7 mouse cellular contexts compared by ENCODE assay signal in genomic region chr17:72857677-72858633, GRCm38 (mm10). TPM values are rescaled to one million over a fixed set of nuclear protein-coding genes. Genes with fewer than 3 reads are reported as not detected.
DNase-seq lines count a peak whose midpoint lies in the region; ATAC-seq and TF ChIP-seq lines count a peak whose summit lies in the region.

No protein-coding gene starts in this region.

- no peaks in the 10 kb centered on the region for H3K9me3 ChIP-seq in forebrain, embryonic 16.5 days (ENCODE audit: control insufficient read depth, low read length)

- peak; percentile 75 for ATAC-seq in forebrain, embryonic 16.5 days

- no peaks in the 10 kb centered on the region for H3K4me1 ChIP-seq in forebrain, embryonic 16.5 days (replicated peaks; ENCODE audit: control insufficient read depth, insufficient read depth, low read length)

- peak; percentile 76 for TF ChIP-seq CTCF in left cerebral cortex, adult 2 months (IDR thresholded peaks at IDR 0.05)

- H3K4me2 ChIP-seq in forebrain, embryonic 16.5 days (ENCODE audit: low read length), result no peak overlapping the region

- H3K27me3 ChIP-seq in forebrain, embryonic 16.5 days (replicated peaks; ENCODE audit: control insufficient read depth, insufficient read depth, low read length), result no peaks in the 10 kb centered on the region

- no peak overlapping the region for H3K27ac ChIP-seq in forebrain, embryonic 16.5 days (ENCODE audit: low read length)
- no peak overlapping the region for H3K27ac ChIP-seq in left cerebral cortex, adult 2 months

- no peak overlapping the region for H3K4me3 ChIP-seq in forebrain, embryonic 16.5 days (replicated peaks; ENCODE audit: low read length)
- no peak overlapping the region for H3K4me3 ChIP-seq in left cerebral cortex, adult 2 months

- H3K9ac ChIP-seq in forebrain, embryonic 16.5 days (replicated peaks; ENCODE audit: low read depth, low read length), result no peak overlapping the region

- peak; percentile 51 for DNase-seq in Muller cell, postnatal 12 days (ENCODE audit: inconsistent ontology term)
- DNase-seq in cerebellum, adult 11 months, result peak; percentile 32
- peak; percentile 85 for DNase-seq in induced T-regulatory cell, adult 2 months (ENCODE audit: low read depth)
- DNase-seq in left cerebral cortex, adult 2 months (ENCODE audit: extremely low spot score in 1 of 2, low spot score in 2 of 2), result peak; percentile 54 to 64
- peak; percentile 69 for DNase-seq in mesoderm, embryonic 11.5 days (ENCODE audit: low read depth, low spot score)
- peak; percentile 47 for DNase-seq in right cerebral cortex, postnatal 25 days

- WGBS in forebrain, embryonic 16.5 days, result 58% methylated on average over 13 of the region's 13 CpGs

- intact Hi-C loops in left cerebral cortex, adult 2 months (cut with DNase I), result loop anchor here (1.0 to 5.0 kb wide), 4 partner anchors 33 to 879 kb away; no protein-coding TSS in a partner anchor

- peaks cover 3% of the 10 kb centered on the region; the same call in 1 of the 2 replicates for H3K36me3 ChIP-seq in forebrain, embryonic 16.5 days (ENCODE audit: control insufficient read depth, insufficient read depth)

RNA-seq across cellular contexts. Expression of gene Ypel5, which starts 21.7 kb away (rescaled TPM):
- polyA plus RNA-seq in forebrain, embryonic 16.5 days (2015; fragmentation: Nextera tagmentation; extraction: Ambion mirVana), result 116 and 123 TPM in 2 replicates
- total RNA-seq in left cerebral cortex, adult 2 months (2021), result 10 to 100 TPM; 80.4 to 92.3 TPM

Comparison
In these comparisons a context has a peak if more than half of its experiments do, and no peak if none do; other contexts are left out.
1. DNase-seq: peak in every context shown above with its lines; median percentile 85 in induced T-regulatory cell, adult 2 months; 69 in mesoderm, embryonic 11.5 days; 59 in left cerebral cortex, adult 2 months; 51 in Muller cell, postnatal 12 days; 47 in right cerebral cortex, postnatal 25 days; 32 in cerebellum, adult 11 months.